Mouse (Mus musculus) embryonic facial prominence, embryonic 12.5 days (tissue): Measurements from ENCODE around the gene Apon. TPM values are rescaled to one million over a fixed set of nuclear protein-coding genes. Genes with fewer than 3 reads are reported as not detected.
"Not testable (repeated sequence)": the region's sequence is repeated elsewhere in the genome, so short reads cannot be mapped to it uniquely, and the experiment has no call there.

ENCODE experiments used
- ATAC-seq: fragments of 200-750 bp; cut with Nextera tagmentation; 2 replicates; pipeline ENCODE4 v1.8.0; 2017; ENCODE audit not compliant: insufficient number of reproducible peaks, insufficient read depth, low FRiP score, low TSS enrichment
- H3K27ac ChIP-seq: fragments of 300-500 bp; sonication (generic); 2 replicates; pipeline ENCODE4 v1.5.1; 2016; ENCODE audit warnings: mild to moderate bottlenecking
- H3K27me3 ChIP-seq: fragments of 300-500 bp; sonication (generic); 2 replicates; pipeline ENCODE4 v1.6.1; 2016; ENCODE audit warnings: mild to moderate bottlenecking, moderate library complexity
- H3K36me3 ChIP-seq: fragments of 300-500 bp; sonication (generic); 2 replicates; pipeline ENCODE4 v1.6.1; 2016; ENCODE audit warnings: mild to moderate bottlenecking
- H3K4me1 ChIP-seq: fragments of 300-500 bp; sonication (generic); 2 replicates; pipeline ENCODE4 v1.6.1; 2016
- H3K4me2 ChIP-seq: fragments of 300-500 bp; sonication (generic); replicated peaks from 2 replicates; pipeline ENCODE4 v1.6.1; 2016; ENCODE audit warnings: mild to moderate bottlenecking, moderate library complexity
- H3K4me3 ChIP-seq: fragments of 300-500 bp; sonication (generic); 2 replicates; pipeline ENCODE4 v1.5.1; 2016; ENCODE audit warnings: mild to moderate bottlenecking
- H3K9ac ChIP-seq: fragments of 300-500 bp; sonication (generic); 2 replicates; pipeline ENCODE4 v1.6.1; 2016; ENCODE audit warnings: mild to moderate bottlenecking, moderate library complexity
- H3K9me3 ChIP-seq: fragments of 300-500 bp; sonication (generic); 2 replicates; pipeline ENCODE4 v1.6.1; 2016; ENCODE audit warnings: mild to moderate bottlenecking, moderate library complexity
- WGBS: fragments of 180-500 bp; shearing (Covaris S2); methylation state at CpG from one replicate; pipeline ENCODE4 v1.1.7; 2016; 5-methylcytosine and 5-hydroxymethylcytosine counted together
- polyA plus RNA-seq: library from polyadenylated mRNA; unstranded; fragments of >200 nt; fragmentation: Nextera tagmentation; extraction: Ambion mirVana; gene quantifications from 2 replicates; pipeline ENCODE4 v1.2.1, GENCODE M21; 2016

The Apon gene
- polyA plus RNA-seq, 1 experiment from 2014 or later, result 0.90 TPM

DNA sequence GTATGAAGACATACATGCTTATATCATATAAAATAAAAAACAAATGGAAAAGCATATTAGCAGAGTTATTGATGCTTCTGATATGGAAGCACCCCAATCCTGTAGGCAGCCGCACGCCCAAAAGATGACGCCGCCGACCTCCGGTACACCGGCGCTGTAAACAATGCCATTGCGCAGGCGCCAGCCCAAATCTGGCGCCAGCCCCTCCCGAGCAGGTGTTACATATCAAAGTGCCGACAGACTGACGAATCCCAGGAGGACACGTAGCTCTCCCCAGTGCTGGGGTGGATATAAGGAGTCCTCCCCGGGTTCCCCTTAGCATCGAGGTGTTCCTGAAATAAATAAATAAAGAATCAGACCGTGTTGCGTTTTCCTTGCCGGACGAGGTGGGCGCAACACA, 8.4 kb downstream of the Apon start:
- Histone ChIP-seq H3K4me2 (no peak overlapping the region), H3K9ac (no peak overlapping the region), H3K4me3 (no peak overlapping the region), H3K9me3 (no peaks in the 10 kb centered on the region), H3K27me3 (no peaks in the 10 kb centered on the region), H3K4me1 (no peaks in the 10 kb centered on the region), H3K27ac (no peak overlapping the region), H3K36me3 (no peaks in the 10 kb centered on the region)
- no peak for ATAC-seq
- WGBS, result 73% methylated on average over 22 of the region's 22 CpGs

- H3K4me2 ChIP-seq, result no peak overlapping the region
- no peaks in the 10 kb centered on the region for H3K4me1 ChIP-seq
- H3K36me3 ChIP-seq, result no peaks in the 10 kb centered on the region
- H3K9ac ChIP-seq, result no peak overlapping the region
- no peaks in the 10 kb centered on the region for H3K27me3 ChIP-seq
- no peak for ATAC-seq
- no peaks in the 10 kb centered on the region for H3K9me3 ChIP-seq
- WGBS, result 81% methylated on average over 6 of the region's 6 CpGs
- H3K27ac ChIP-seq, result no peak overlapping the region
- no peak overlapping the region for H3K4me3 ChIP-seq
Observed at GRCm38 (mm10) chr10:128263393-128264310, 9.8 kb downstream of the Apon start.

DNA sequence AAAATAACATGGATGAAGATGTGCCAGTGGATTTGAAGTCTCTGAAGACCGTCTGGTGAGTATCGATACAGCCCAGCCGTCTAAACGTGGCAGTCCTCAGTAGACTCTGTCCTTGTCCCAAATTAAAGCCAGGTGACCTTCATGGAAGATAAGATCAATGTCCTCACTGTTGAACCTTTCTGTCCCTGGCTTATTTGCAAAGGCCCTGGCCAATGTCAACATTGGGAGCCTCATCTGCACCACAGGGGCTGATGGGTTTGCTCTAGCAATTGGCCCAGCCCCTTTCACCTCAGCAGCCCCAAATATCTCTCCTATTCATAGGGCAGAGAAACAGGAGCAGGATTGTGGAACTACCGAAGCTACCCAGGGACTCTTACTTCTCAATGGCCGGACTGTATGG, 14.5 kb downstream of the Apon start, which contains the start of gene Apof:
Apof (plus strand) TSS at position 301 of the 400 bp plus-strand sequence.
- WGBS, result 49% methylated on average over 6 of the region's 6 CpGs
- Histone ChIP-seq H3K4me2 (no peak within 1 kb of the TSS), H3K9me3 (no peaks in the 10 kb centered on the region), H3K4me1 (0 out of 2 replicates have a peak, but pooled peaks cover 6% of the 10 kb centered on the region), H3K4me3 (no peak within 1 kb of the TSS), H3K27me3 (no peaks in the 10 kb centered on the region), H3K36me3 (no peaks in the 10 kb centered on the region), H3K9ac (no peak within 1 kb of the TSS), H3K27ac (no peak within 1 kb of the TSS)
- no peak for ATAC-seq

DNA sequence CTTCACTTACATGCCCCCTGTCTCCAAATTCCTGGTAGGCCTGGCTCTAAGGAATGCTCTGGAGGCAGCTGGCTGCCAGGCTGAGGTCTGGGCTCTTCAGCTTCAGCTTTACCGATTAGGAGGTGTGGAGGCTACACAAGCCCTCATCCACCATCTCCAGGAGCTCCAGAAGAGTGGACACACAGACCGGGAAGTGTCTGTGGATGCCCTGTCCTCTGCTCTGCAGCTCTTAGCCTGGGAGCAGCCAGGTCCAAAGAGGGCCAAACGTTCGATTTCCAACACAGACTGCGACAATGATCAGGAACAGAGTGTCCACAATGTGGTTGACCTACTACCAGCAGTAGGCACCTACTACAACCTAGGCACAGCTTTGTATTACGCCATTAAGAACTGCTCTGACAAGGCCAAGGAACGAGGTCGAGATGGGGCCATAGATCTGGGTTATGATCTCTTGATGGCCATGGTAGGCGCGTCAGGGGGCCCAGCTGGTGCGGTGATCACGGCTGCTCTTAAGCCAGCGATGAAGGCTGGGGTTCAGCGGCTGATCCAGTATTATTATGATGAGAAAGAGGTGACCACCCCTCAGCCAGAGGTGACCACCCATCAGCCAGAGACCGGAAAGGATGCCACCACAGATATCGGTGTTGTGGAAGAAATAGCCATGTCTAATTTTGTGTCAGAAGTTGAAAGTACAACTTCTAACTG, 15.5 kb downstream of the Apon start:
- 90% methylated on average over 16 of the region's 16 CpGs for WGBS
- Histone ChIP-seq H3K36me3 (no peaks in the 10 kb centered on the region), H3K9ac (no peak overlapping the region), H3K27ac (no peak overlapping the region), H3K4me1 (0 out of 2 replicates have a peak, but pooled peaks cover 6% of the 10 kb centered on the region), H3K27me3 (no peaks in the 10 kb centered on the region), H3K4me3 (peak overlapping the region; percentile 77; the same call in 1 of the 2 replicates), H3K9me3 (no peaks in the 10 kb centered on the region), H3K4me2 (peak overlapping the region; percentile 66)
- ATAC-seq, result no peak

DNA sequence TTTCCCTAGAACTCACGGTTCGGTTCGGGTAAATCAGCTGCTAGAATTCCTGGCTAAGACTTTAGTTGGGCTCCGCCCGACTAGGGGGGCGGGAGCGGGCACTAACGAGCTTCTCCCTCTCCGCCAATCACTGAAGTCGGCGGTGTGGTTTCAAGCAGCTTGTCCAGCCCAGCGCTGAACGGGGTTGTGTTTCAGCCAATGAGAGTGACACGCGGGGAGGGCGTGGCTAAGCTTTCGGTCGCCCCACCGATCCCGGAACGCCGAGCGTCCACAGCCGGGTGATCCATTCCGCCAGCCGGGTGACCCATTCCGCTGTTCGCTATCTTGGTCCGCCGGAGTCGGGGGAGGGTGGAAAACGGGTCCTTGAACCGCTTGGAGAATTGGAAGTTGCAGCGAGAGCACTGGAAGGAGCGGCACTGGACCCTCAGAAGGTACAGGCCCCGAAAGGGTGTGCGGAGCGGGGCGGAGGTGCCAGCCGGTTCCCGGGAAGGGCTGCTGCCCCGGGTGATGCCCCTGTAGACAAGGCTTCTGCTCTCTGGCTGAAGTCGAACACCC, 16.5 kb downstream of the Apon start, which contains the start of gene Stat2:
Stat2 (plus strand) TSS at position 273 of the 555 bp plus-strand sequence.
- H3K27me3 ChIP-seq, result no peaks in the 10 kb centered on the region
- H3K4me1 ChIP-seq, result 0 out of 2 replicates have a peak, but pooled peaks cover 6% of the 10 kb centered on the region
- H3K27ac ChIP-seq, result no peak within 1 kb of the TSS
- peak within 1 kb of the TSS; percentile 65 for H3K9ac ChIP-seq
- no peaks in the 10 kb centered on the region for H3K9me3 ChIP-seq
- no peaks in the 10 kb centered on the region for H3K36me3 ChIP-seq
- peak; percentile 97 for ATAC-seq
- peak within 1 kb of the TSS; percentile 66 for H3K4me2 ChIP-seq
- H3K4me3 ChIP-seq, result peak within 1 kb of the TSS; percentile 77
- under 1% methylated on average over 43 of the region's 43 CpGs for WGBS

- no peaks in the 10 kb centered on the region for H3K36me3 ChIP-seq
- H3K27me3 ChIP-seq, result no peaks in the 10 kb centered on the region
- WGBS, result 38% methylated on average over 7 of the region's 7 CpGs
- no peaks in the 10 kb centered on the region for H3K9me3 ChIP-seq
- peak overlapping the region; percentile 66 for H3K4me2 ChIP-seq
- ATAC-seq, result no peak
- H3K27ac ChIP-seq, result no peak overlapping the region
- peak overlapping the region; percentile 65 for H3K9ac ChIP-seq
- peak overlapping the region; percentile 77 for H3K4me3 ChIP-seq
- 0 out of 2 replicates have a peak, but pooled peaks cover 6% of the 10 kb centered on the region for H3K4me1 ChIP-seq
Observed at GRCm38 (mm10) chr10:128270866-128271265, 17.0 kb downstream of the Apon start.

GRCm38 (mm10) chr10:128271883-128272282, 18.0 kb downstream of the Apon start:
- WGBS, result 65% methylated on average over 2 of the region's 2 CpGs
- no peak overlapping the region for H3K9ac ChIP-seq

DNA sequence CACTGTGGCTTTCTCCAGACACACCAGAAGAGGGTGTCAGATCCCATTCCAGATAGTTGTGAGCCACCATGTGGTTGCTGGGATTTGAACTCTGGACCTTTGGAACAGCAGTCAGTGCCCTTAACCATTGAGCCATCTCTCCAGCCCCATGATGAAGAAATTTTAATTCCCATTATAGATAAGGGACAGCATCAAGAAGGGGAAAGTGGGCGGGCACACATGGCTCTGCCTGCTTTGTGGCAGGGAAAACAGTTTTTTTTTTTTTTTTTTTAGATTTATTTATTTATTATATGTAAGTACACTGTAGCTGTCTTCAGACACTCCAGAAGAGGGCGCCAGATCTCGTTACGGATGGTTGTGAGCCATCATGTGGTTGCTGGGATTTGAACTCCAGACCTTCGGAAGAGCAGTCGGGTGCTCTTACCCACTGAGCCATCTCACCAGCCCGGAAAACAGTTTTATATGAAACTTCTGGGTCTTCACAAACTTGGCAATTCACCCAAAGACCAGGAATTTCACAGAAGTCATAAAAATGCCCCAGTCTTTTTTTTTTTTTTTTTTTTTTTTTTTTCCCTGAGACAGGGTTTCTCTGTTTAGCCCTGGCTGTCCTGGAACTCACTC, 19.0 kb downstream of the Apon start:
- WGBS, result 81% methylated on average over 6 of the region's 7 CpGs
- H3K4me1 ChIP-seq, H3K9me3 ChIP-seq, H3K36me3 ChIP-seq, H3K9ac ChIP-seq, H3K4me3 ChIP-seq, H3K4me2 ChIP-seq, ATAC-seq, H3K27me3 ChIP-seq, H3K27ac ChIP-seq: not testable (repeated sequence)

More at GRCm38 (mm10) chr10:128271883-128272282, 18.0 kb downstream of the Apon start:
- Histone ChIP-seq H3K9me3 (no peaks in the 10 kb centered on the region), H3K4me3 (no peak overlapping the region), H3K4me1 (0 out of 2 replicates have a peak, but pooled peaks cover 6% of the 10 kb centered on the region), H3K36me3 (no peaks in the 10 kb centered on the region), H3K27ac (no peak overlapping the region), H3K4me2 (no peak overlapping the region), H3K27me3 (no peaks in the 10 kb centered on the region)
- ATAC-seq, result no peak

- H3K4me3 ChIP-seq, ATAC-seq, H3K4me1 ChIP-seq, H3K9ac ChIP-seq, H3K4me2 ChIP-seq, H3K27ac ChIP-seq, H3K27me3 ChIP-seq, H3K9me3 ChIP-seq, H3K36me3 ChIP-seq: not testable (repeated sequence)
- 86% methylated on average over 1 of the region's 1 CpGs for WGBS
Observed at GRCm38 (mm10) chr10:128275374-128275773, 21.5 kb downstream of the Apon start.

DNA sequence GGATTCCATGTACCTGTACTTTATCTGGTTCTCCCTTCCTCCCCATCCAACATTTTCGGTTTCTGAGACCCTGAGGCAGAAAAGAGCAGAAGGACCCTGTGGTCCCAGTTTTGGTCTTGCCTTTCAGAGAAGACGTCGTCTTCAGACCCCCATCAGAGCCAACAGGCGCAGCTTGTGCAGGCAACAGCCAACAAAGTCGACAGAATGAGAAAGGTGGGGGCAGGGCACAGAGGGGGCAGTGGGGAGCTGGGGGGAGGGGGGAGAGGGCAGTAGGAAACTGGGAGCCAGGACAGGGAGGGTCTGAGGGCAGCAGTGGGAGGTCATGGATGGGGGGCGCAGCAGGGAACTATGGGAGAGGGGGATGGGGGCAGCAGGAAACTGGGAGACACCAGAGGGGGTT, 24.3 kb downstream of the Apon start:
- Histone ChIP-seq H3K36me3 (peaks cover 32% of the 10 kb centered on the region), H3K27me3 (no peaks in the 10 kb centered on the region), H3K4me3 (no peak overlapping the region), H3K4me1 (no peaks in the 10 kb centered on the region), H3K9me3 (no peaks in the 10 kb centered on the region), H3K9ac (no peak overlapping the region), H3K27ac (no peak overlapping the region), H3K4me2 (no peak overlapping the region)
- 58% methylated on average over 6 of the region's 6 CpGs for WGBS
- ATAC-seq, result no peak

GRCm38 (mm10) chr10:128280943-128281342, 27.0 kb downstream of the Apon start:
- H3K9me3 ChIP-seq, result no peaks in the 10 kb centered on the region
- no peaks in the 10 kb centered on the region for H3K27me3 ChIP-seq
- no peak overlapping the region for H3K9ac ChIP-seq
- H3K4me2 ChIP-seq, result no peak overlapping the region
- H3K4me1 ChIP-seq, result no peaks in the 10 kb centered on the region
- WGBS, result 82% methylated on average over 6 of the region's 6 CpGs
- H3K4me3 ChIP-seq, result no peak overlapping the region
- peaks cover 49% of the 10 kb centered on the region for H3K36me3 ChIP-seq
- H3K27ac ChIP-seq, result no peak overlapping the region
- ATAC-seq, result no peak
